Mouse (Mus musculus): ENCODE measurements around the gene Slc41a2.
"Not testable (repeated sequence)": the region's sequence is repeated elsewhere in the genome, so short reads cannot be mapped to it uniquely, and the experiment has no call there.

The Slc41a2 gene

DNA sequence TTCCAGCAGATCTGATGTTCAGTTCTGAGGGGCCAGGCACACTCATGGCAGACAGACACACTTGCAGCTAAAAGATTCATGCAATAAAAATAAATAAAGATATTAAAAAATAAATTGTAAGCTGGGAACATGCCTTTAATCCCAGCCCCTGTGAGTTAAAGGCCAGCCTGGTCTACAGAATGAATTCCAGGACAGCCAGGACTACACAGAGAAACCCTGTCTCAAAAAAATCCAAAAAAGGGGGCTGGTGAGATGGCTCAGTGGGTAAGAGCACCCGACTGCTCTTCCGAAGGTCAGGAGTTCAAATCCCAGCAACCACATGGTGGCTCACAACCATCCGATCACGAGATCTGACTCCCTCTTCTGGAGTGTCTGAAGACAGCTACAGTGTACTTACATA, 14.1 kb upstream of the Slc41a2 start:
- DNase-seq (ENCODE audit: low spot score), result not testable (repeated sequence)

GRCm38 (mm10) chr10:83350689-83351088, 13.0 kb upstream of the Slc41a2 start:
- no peak for DNase-seq (ENCODE audit: low spot score)

- DNase-seq (ENCODE audit: low spot score), result peak; percentile 72
These were observed 9.8 kb upstream of the Slc41a2 start for GRCm38 (mm10) chr10:83347494-83347893.

DNA sequence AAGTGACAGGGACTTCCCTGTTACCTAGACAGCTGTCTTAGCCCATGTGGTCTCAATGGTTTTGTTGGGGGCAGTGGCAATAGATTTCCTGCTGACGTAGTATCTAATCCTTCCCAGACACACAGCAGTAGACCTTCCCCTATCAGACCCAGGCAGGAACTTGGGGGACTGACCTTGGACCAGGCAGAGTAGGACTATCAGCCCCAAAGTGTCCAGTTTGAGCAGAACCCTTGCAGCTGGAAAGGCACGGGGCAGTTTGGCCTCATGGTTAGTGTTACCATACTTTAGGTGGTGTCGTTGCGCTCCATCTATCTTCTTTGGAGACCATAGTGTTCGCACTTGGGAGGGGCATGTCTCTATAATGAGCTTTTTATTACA, 8.7 kb upstream of the Slc41a2 start:
- no peak for DNase-seq (ENCODE audit: low spot score)

- DNase-seq (ENCODE audit: low spot score), result no peak
These were observed 8.1 kb upstream of the Slc41a2 start for GRCm38 (mm10) chr10:83345693-83346358.

- DNase-seq (ENCODE audit: low spot score), result no peak
These were observed 6.4 kb upstream of the Slc41a2 start for GRCm38 (mm10) chr10:83343828-83344685.

DNA sequence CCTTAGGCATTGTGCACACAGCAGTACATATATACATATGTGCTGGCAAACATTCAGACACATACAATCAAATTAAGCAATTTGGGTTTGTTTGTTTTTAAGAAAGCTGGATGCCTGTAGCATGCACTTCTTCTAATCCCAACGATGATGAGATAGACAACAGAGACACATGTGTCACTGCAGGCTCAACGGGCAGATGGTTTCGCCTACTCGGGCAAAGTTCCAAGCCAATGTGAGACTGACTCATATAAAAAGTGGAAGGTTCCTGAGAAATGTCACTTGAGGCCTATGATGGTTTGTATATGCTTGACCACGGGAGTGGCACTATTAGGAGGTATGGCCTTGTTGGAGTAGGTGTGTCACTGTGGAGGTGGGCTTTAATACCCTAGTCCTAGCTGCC, 5.5 kb upstream of the Slc41a2 start:
- DNase-seq (ENCODE audit: low spot score), result no peak

DNA sequence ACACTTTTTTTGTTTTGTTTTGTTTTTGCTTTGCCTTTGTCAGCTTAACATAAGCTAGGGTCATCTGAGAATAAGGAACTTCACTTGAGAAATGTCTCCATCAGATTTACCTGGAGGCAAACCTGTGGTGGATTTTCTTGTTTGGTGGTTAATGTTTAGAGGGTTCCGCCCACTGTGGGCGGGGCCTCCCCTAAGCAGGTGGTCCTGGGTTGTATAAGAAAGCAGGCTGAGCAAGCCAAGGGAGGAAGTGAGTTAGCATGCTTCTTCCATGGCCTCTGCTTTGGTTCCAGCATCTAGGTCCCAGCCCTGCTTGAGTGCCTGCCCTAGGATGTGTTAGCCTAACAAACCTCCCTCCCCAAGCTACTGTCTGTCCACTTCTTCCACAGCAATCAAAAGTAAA, 3.5 kb upstream of the Slc41a2 start:
- DNase-seq (ENCODE audit: low spot score), result no peak

- DNase-seq (ENCODE audit: low spot score), result no peak
These were observed 403 bp upstream of the Slc41a2 start for GRCm38 (mm10) chr10:83337971-83338598.

DNA sequence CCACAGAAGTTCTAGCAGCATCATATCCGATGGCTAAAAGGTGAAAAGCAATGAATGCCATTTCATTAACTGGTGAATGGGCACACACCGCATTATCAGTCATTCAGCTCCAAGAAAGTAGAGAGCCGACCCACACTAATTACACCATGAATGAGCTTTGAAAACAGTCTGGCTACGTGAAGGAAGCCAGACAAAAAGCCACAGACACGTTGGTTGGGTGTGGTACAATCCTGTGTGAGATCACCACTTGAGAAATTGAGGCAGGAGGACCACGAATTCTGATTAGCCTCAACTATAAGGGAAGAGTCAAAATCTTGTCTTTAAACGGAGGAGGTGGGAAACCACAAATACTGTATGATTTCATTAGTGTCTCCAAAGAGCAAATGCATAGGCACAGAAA, 1.3 kb downstream of the Slc41a2 start:
- DNase-seq (ENCODE audit: low spot score), result no peak

DNA sequence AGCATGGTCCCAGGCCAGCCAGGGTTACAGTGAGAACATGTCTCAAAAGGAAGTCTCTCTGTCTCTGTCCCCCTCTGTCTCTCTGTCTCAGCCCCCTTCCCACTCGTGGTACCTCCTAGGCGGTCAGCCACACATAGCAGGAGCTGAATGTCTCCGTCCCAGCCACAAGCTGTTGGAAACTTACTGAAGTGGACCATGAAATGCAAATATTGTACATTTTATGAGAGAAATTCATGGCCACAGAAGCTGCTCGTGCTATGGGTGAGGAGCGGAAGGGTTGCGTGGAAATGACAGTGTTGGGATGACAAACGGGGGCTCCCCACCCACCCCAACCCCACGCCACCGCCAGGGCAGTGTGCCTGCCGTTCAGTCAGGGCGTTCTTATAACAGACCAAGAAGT, 5.1 kb downstream of the Slc41a2 start:
- no peak for DNase-seq (ENCODE audit: low spot score)

- no peak for DNase-seq (ENCODE audit: low spot score)
These were observed 5.9 kb downstream of the Slc41a2 start for GRCm38 (mm10) chr10:83331811-83332210.

- no peak for DNase-seq (ENCODE audit: low spot score)
These were observed 7.3 kb downstream of the Slc41a2 start for GRCm38 (mm10) chr10:83330336-83330735.

- no peak for DNase-seq (ENCODE audit: low spot score)
These were observed 8.9 kb downstream of the Slc41a2 start for GRCm38 (mm10) chr10:83328791-83329190.

GRCm38 (mm10) chr10:83326648-83327285, 10.9 kb downstream of the Slc41a2 start:
- peak; percentile 58 for DNase-seq (ENCODE audit: low spot score)

DNA sequence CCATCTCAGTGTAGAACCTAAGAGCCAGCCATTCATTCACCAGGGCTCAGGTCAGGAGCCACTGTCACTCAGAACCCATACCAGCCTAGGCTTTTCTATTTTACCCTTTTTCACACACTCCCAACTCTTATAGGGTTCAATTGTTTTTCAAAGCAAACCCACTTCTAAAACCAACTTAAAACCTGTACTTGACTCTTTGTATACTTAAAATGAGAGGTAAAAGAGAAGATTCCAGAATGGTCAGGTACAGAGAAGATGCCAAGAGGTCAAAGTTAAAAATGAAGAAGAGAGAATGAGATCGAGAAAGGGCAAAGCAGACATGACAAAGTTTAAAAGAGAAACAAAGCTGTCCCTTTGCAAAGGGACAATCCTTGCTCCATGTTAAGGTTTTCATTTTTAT, 11.8 kb downstream of the Slc41a2 start:
- no peak for DNase-seq (ENCODE audit: low spot score)

GRCm38 (mm10) chr10:83324871-83325270, 12.8 kb downstream of the Slc41a2 start:
- DNase-seq (ENCODE audit: low spot score), result no peak

- DNase-seq (ENCODE audit: low spot score), result no peak
These were observed 15.1 kb downstream of the Slc41a2 start for GRCm38 (mm10) chr10:83322551-83323100.

DNA sequence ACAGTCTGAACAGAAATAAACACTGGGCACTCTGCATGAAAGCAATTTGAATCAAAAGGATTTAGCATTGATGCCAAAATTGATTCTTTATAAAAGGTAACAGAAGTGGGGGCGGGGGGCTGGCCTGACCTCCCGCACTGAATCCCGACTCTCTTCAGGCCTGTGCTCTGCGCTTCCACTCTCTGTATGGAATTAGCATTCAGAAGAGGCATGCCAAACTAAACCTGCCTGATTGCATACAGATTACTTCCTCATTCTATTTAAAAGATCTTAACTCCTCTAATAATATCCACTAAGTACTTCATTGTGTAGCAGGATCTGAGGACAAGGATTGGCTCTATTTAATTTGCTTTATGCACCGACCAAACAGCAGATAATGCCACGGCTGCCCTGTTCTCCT, 16.2 kb downstream of the Slc41a2 start:
- DNase-seq (ENCODE audit: low spot score), result no peak

- DNase-seq (ENCODE audit: low spot score), result no peak
These were observed 16.8 kb downstream of the Slc41a2 start for GRCm38 (mm10) chr10:83320870-83321269.

GRCm38 (mm10) chr10:83320396-83320795, 17.3 kb downstream of the Slc41a2 start:
- DNase-seq (ENCODE audit: low spot score), result no peak

DNA sequence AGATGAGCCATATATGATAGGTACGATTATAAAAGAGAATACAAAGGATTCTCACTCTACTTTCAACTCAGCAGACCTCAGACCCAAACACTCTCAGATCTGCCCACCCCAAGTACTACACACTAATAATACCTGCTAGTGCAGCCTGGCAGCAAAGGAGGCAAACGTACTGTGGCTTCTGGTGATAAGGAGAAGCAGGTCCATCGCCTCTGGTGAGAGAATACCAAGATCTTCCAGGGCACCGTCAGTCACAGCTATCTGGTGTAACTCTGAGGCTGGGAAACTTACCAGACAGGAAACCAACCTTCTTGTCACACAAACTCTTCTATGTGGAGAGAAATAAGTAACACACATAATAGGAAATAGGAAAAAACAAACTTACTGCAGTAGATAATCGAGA, 24.6 kb downstream of the Slc41a2 start:
- no peak for DNase-seq (ENCODE audit: low spot score)

All from testis, postnatal 14 days (tissue).